Mouse (Mus musculus) liver, adult 2 months (tissue): ENCODE results near the gene Slc25a30.

Source experiments
- CTCF ChIP-seq: fragments of 200-500 bp; IDR thresholded peaks from 2 replicates; pipeline ENCODE4 v1.5.1; 2011; ENCODE audit warnings: low read depth, low read length, control low read depth
- POLR2A ChIP-seq: fragments of 200-500 bp; IDR thresholded peaks from 2 replicates; pipeline ENCODE4 v1.6.1; 2011; ENCODE audit warnings: low read length, control low read depth; ENCODE audit not compliant: insufficient read depth; ENCODE audit errors: extremely low read depth

DNA sequence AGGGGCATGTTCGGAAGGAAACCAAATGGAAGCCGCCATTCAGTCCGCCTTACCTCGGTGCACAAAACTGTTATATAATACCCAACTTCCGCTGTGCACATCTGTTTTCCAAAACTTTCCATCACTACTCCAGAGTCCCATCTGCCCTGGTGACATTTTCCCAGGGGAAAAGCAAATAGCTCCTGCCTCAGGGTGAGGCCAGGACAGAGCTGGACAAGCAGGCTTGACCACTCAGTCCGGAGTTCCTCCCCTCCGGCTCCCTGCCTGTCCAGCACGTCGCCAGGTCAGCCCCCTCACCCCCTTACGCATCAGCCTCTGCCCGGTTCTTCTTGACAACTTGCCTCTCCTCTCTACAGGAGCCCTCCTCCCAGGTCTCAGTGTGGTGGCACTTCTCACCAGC lies 41.4 kb upstream of the Slc25a30 start:
- TF ChIP-seq CTCF (no peak), POLR2A (no peak)
